Mouse (Mus musculus) MEL (cell line): Measurements from ENCODE around the gene Cd52. TPM values are rescaled to one million over a fixed set of nuclear protein-coding genes. Genes with fewer than 3 reads are reported as not detected.
A peak's percentile ranks its signal among the peaks of the same experiment; 100 is the strongest.

ENCODE experiments used
- DNase-seq: peaks from one replicate; pipeline ENCODE4 v3.0.0; 2011; ENCODE audit warnings: low read depth, low spot score
- H3K27ac ChIP-seq: 2 replicates; pipeline ENCODE4 v1.5.1; 2012; ENCODE audit warnings: low read depth, mild to moderate bottlenecking, control low read depth, low read length, moderate library complexity; ENCODE audit not compliant: control insufficient read depth
- H3K27me3 ChIP-seq, 2 experiments: fragments of 150-350 bp in 1 of 2; sonication (generic) in 1 of 2; 2 replicates each; pipeline ENCODE4 v1.6.1; 2012; ENCODE audit warnings: low read length in 2 of 2, mild to moderate bottlenecking in 2 of 2, improper control_type of control experiment in 1 of 2, moderate library complexity in 1 of 2; ENCODE audit not compliant: insufficient read depth in 2 of 2, control insufficient read depth in 1 of 2
- H3K36me3 ChIP-seq, 2 experiments: 2 replicates each; pipeline ENCODE4 v1.6.1; 2012 to 2014; ENCODE audit warnings: low read length in 2 of 2, improper control_type of control experiment in 1 of 2, inconsistent platforms in 1 of 2, mild to moderate bottlenecking in 1 of 2; ENCODE audit not compliant: insufficient read depth in 2 of 2, control insufficient read depth in 1 of 2
- H3K4me1 ChIP-seq, 2 experiments: fragments of 150-350 bp in 1 of 2; sonication (generic) in 1 of 2; 2 replicates each; pipeline ENCODE4 v1.6.1; 2012; ENCODE audit warnings: low read length in 2 of 2, improper control_type of control experiment in 1 of 2, mild to moderate bottlenecking in 1 of 2; ENCODE audit not compliant: insufficient read depth in 2 of 2, control insufficient read depth in 1 of 2
- H3K4me3 ChIP-seq, 2 experiments: fragments of 150-350 bp in 1 of 2; sonication (generic) in 1 of 2; 2 replicates each; pipeline ENCODE4 v1.5.1; 2012; ENCODE audit warnings: low read depth in 2 of 2, low read length in 2 of 2, mild to moderate bottlenecking in 2 of 2, moderate library complexity in 2 of 2, control low read depth in 1 of 2, improper control_type of control experiment in 1 of 2; ENCODE audit not compliant: control insufficient read depth in 1 of 2, insufficient read depth in 1 of 2
- H3K79me2 ChIP-seq: 2 replicates; pipeline ENCODE4 v1.6.1; 2012; ENCODE audit warnings: mild to moderate bottlenecking, low read length, moderate library complexity; ENCODE audit not compliant: control insufficient read depth, poor library complexity, insufficient read depth
- H3K9ac ChIP-seq: 2 replicates; pipeline ENCODE4 v1.6.1; 2012; ENCODE audit warnings: low read depth, mild to moderate bottlenecking, control low read depth, low read length, moderate library complexity; ENCODE audit not compliant: control insufficient read depth, poor library complexity, severe bottlenecking
- H3K9me3 ChIP-seq: fragments of 150-350 bp; sonication (generic); replicated peaks from 2 replicates; pipeline ENCODE4 v1.6.1; 2012; ENCODE audit warnings: mild to moderate bottlenecking, low read length, improper control_type of control experiment, moderate library complexity; ENCODE audit not compliant: insufficient read depth
- BHLHE40 ChIP-seq: IDR thresholded peaks from 2 replicates; pipeline ENCODE4 v1.6.1; 2012; ENCODE audit warnings: low read depth, mild to moderate bottlenecking, inconsistent platforms, low read length, improper control_type of control experiment, borderline replicate concordance
- CHD1 ChIP-seq: IDR thresholded peaks from 2 replicates; pipeline ENCODE4 v1.6.1; 2012; ENCODE audit warnings: low read depth, mild to moderate bottlenecking, inconsistent platforms, low read length, improper control_type of control experiment
- CHD2 ChIP-seq: IDR thresholded peaks from 2 replicates; pipeline ENCODE4 v1.6.1; 2011; ENCODE audit warnings: low read length, improper control_type of control experiment
- CTCF ChIP-seq, 3 experiments: IDR thresholded peaks in 2 of 3; conservative IDR thresholded peaks in 1 of 3; 2 replicates each; pipeline ENCODE4 v1.5.1; 2011 to 2012; ENCODE audit warnings: low read length in 3 of 3, low read depth in 2 of 3, mild to moderate bottlenecking in 2 of 3, improper control_type of control experiment in 1 of 3, inconsistent platforms in 1 of 3, mixed read lengths in 1 of 3, moderate library complexity in 1 of 3; ENCODE audit not compliant: control insufficient read depth in 1 of 3, insufficient read depth in 1 of 3, poor library complexity in 1 of 3, severe bottlenecking in 1 of 3
- E2F4 ChIP-seq: IDR thresholded peaks from 2 replicates; pipeline ENCODE4 v1.6.1; 2011; ENCODE audit warnings: low read depth, low read length, improper control_type of control experiment, borderline replicate concordance
- ELF1 ChIP-seq: IDR thresholded peaks from 2 replicates; pipeline ENCODE4 v1.6.1; 2014; ENCODE audit warnings: low read depth, mild to moderate bottlenecking, inconsistent platforms, low read length, improper control_type of control experiment, moderate library complexity
- EP300 ChIP-seq, 2 experiments: IDR thresholded peaks; 2 replicates each; pipeline ENCODE4 v1.6.1; 2011; ENCODE audit warnings: improper control_type of control experiment in 2 of 2, low read length in 2 of 2, low read depth in 1 of 2, mild to moderate bottlenecking in 1 of 2
- ETS1 ChIP-seq: IDR thresholded peaks from 2 replicates; pipeline ENCODE4 v1.6.1; 2012; ENCODE audit warnings: low read depth, mild to moderate bottlenecking, inconsistent platforms, low read length, improper control_type of control experiment, moderate library complexity
- GABPA ChIP-seq: IDR thresholded peaks from 2 replicates; pipeline ENCODE4 v1.6.1; 2012; ENCODE audit warnings: low read depth, mild to moderate bottlenecking, inconsistent platforms, low read length, improper control_type of control experiment, moderate library complexity
- GATA1 ChIP-seq: IDR thresholded peaks from 2 replicates; pipeline ENCODE4 v1.6.1; 2011; ENCODE audit warnings: low read depth, low read length, improper control_type of control experiment
- HCFC1 ChIP-seq: IDR thresholded peaks from 2 replicates; pipeline ENCODE4 v1.6.1; 2012; ENCODE audit warnings: low read depth, mild to moderate bottlenecking, inconsistent platforms, low read length, improper control_type of control experiment, moderate library complexity
- JUND ChIP-seq: IDR thresholded peaks from 2 replicates; pipeline ENCODE4 v1.6.1; 2011; ENCODE audit warnings: low read depth, mild to moderate bottlenecking, improper control_type of control experiment, low read length
- KAT2A ChIP-seq: conservative IDR thresholded peaks from 2 replicates; pipeline ENCODE4 v1.6.1; 2012; ENCODE audit warnings: low read depth, low read length, improper control_type of control experiment, inconsistent platforms
- MAFK ChIP-seq: IDR thresholded peaks from 2 replicates; pipeline ENCODE4 v1.6.1; 2011; ENCODE audit warnings: low read depth, mild to moderate bottlenecking, low read length, improper control_type of control experiment, borderline replicate concordance
- MAX ChIP-seq: IDR thresholded peaks from 2 replicates; pipeline ENCODE4 v1.6.1; 2011; ENCODE audit warnings: low read length, improper control_type of control experiment
- MAZ ChIP-seq: IDR thresholded peaks from 2 replicates; pipeline ENCODE4 v1.6.1; 2012; ENCODE audit warnings: low read depth, mild to moderate bottlenecking, inconsistent platforms, low read length, improper control_type of control experiment
- MEF2A ChIP-seq: IDR thresholded peaks from 2 replicates; pipeline ENCODE4 v1.6.1; 2014; ENCODE audit warnings: low read depth, mild to moderate bottlenecking, inconsistent platforms, low read length, improper control_type of control experiment; ENCODE audit not compliant: poor library complexity, insufficient replicate concordance, severe bottlenecking; ENCODE audit errors: extremely low read depth
- MXI1 ChIP-seq: IDR thresholded peaks from 2 replicates; pipeline ENCODE4 v1.6.1; 2011; ENCODE audit warnings: mild to moderate bottlenecking, low read depth, low read length, improper control_type of control experiment
- MYB ChIP-seq: IDR thresholded peaks from 2 replicates; pipeline ENCODE4 v1.6.1; 2011; ENCODE audit warnings: mild to moderate bottlenecking, low read depth, low read length, improper control_type of control experiment
- MYC ChIP-seq: IDR thresholded peaks from 2 replicates; pipeline ENCODE4 v1.6.1; 2011; ENCODE audit warnings: low read depth, mild to moderate bottlenecking, low read length, improper control_type of control experiment, moderate library complexity
- NELFE ChIP-seq: IDR thresholded peaks from 2 replicates; pipeline ENCODE4 v1.6.1; 2011; ENCODE audit warnings: low read depth, low read length, improper control_type of control experiment
- NRF1 ChIP-seq: IDR thresholded peaks from 2 replicates; pipeline ENCODE4 v1.6.1; 2014; ENCODE audit warnings: low read depth, mild to moderate bottlenecking, inconsistent platforms, low read length, improper control_type of control experiment, moderate library complexity; ENCODE audit not compliant: poor library complexity, insufficient read depth, severe bottlenecking
- POLR2AphosphoS2 ChIP-seq: IDR thresholded peaks from 2 replicates; pipeline ENCODE4 v1.6.1; 2011; ENCODE audit warnings: low read length, improper control_type of control experiment
- POLR2AphosphoS5 ChIP-seq: IDR thresholded peaks from 2 replicates; pipeline ENCODE4 v1.6.1; 2012; ENCODE audit warnings: low read depth, borderline replicate concordance, mild to moderate bottlenecking, inconsistent platforms, low read length, moderate library complexity, mixed read lengths
- RAD21 ChIP-seq: IDR thresholded peaks from 2 replicates; pipeline ENCODE4 v1.6.1; 2011; ENCODE audit warnings: mild to moderate bottlenecking, low read depth, low read length, improper control_type of control experiment
- RCOR1 ChIP-seq: IDR thresholded peaks from 2 replicates; pipeline ENCODE4 v1.6.1; 2012; ENCODE audit warnings: low read depth, mild to moderate bottlenecking, inconsistent platforms, low read length, improper control_type of control experiment
- SIN3A ChIP-seq: IDR thresholded peaks from 2 replicates; pipeline ENCODE4 v1.6.1; 2012; ENCODE audit warnings: low read length, improper control_type of control experiment, inconsistent platforms
- SMC3 ChIP-seq: IDR thresholded peaks from 2 replicates; pipeline ENCODE4 v1.6.1; 2011; ENCODE audit warnings: low read depth, low read length, improper control_type of control experiment
- TAL1 ChIP-seq: IDR thresholded peaks from 2 replicates; pipeline ENCODE4 v1.6.1; 2012; ENCODE audit warnings: mild to moderate bottlenecking, inconsistent platforms, low read length, moderate library complexity, mixed read lengths
- UBTF ChIP-seq: IDR thresholded peaks from 2 replicates; pipeline ENCODE4 v1.6.1; 2012; ENCODE audit warnings: low read depth, mild to moderate bottlenecking, inconsistent platforms, low read length, improper control_type of control experiment, moderate library complexity, borderline replicate concordance; ENCODE audit not compliant: insufficient read depth
- USF1 ChIP-seq: IDR thresholded peaks from 2 replicates; pipeline ENCODE4 v1.6.1; 2014; ENCODE audit warnings: low read depth, mild to moderate bottlenecking, inconsistent platforms, low read length, improper control_type of control experiment, moderate library complexity
- USF2 ChIP-seq, 2 experiments: IDR thresholded peaks; 2 replicates each; pipeline ENCODE4 v1.6.1; 2011 to 2012; ENCODE audit warnings: improper control_type of control experiment in 2 of 2, low read length in 2 of 2, borderline replicate concordance in 1 of 2, inconsistent platforms in 1 of 2, low read depth in 1 of 2, mild to moderate bottlenecking in 1 of 2; ENCODE audit not compliant: insufficient read depth in 1 of 2
- ZKSCAN1 ChIP-seq: IDR thresholded peaks from 2 replicates; pipeline ENCODE4 v1.6.1; 2012; ENCODE audit warnings: low read depth, mild to moderate bottlenecking, inconsistent platforms, low read length, improper control_type of control experiment, moderate library complexity
- ZMIZ1 ChIP-seq: IDR thresholded peaks from 2 replicates; pipeline ENCODE4 v1.6.1; 2012; ENCODE audit warnings: low read depth, mild to moderate bottlenecking, inconsistent platforms, low read length, improper control_type of control experiment, moderate library complexity
- ZNF384 ChIP-seq: IDR thresholded peaks from 2 replicates; pipeline ENCODE4 v1.6.1; 2012; ENCODE audit warnings: low read depth, mild to moderate bottlenecking, inconsistent platforms, low read length, improper control_type of control experiment
- polyA plus RNA-seq, 2 experiments: library from polyadenylated mRNA; stranded (reverse) in 1 of 2; unstranded in 1 of 2; fragments of >175 nt in 1 of 2; fragments of >200 nt in 1 of 2; gene quantifications; 2 replicates each; pipeline versions ENCODE4 v1.2.1 to v1.2.4; 2012; ENCODE audit warnings: low replicate concordance in 2 of 2, low read depth in 1 of 2; ENCODE audit not compliant: insufficient read length in 2 of 2, insufficient read depth in 1 of 2, missing spikeins in 1 of 2
- total RNA-seq: library from RNA; depleted of rRNA; stranded (reverse); fragments of 300-350 nt; gene quantifications from 2 replicates; pipeline ENCODE4 v1.2.3, GENCODE M21; 2012

The Cd52 gene
- total and polyA plus RNA-seq, 3 experiments, result 0.86 to 1.3 TPM; not detected in 1

GRCm38 (mm10) chr4:134101979-134102741 is 7.3 kb upstream of the Cd52 start, which contains the start of gene Ubxn11:
TSS of gene Ubxn11 (plus strand) at chr4:134102570.
- H3K36me3 ChIP-seq, result peaks cover 0 to 20% of the 10 kb centered on the region in 2 experiments; a peak in 2 of 4 replicates
- peak within 1 kb of the TSS; percentile 48 for H3K27ac ChIP-seq
- no peaks in the 10 kb centered on the region; the same call in 1 of the 2 replicates for H3K79me2 ChIP-seq
- no peaks in the 10 kb centered on the region for H3K9me3 ChIP-seq
- H3K9ac ChIP-seq, result peak within 1 kb of the TSS; percentile 70
- peak; percentile 97 for DNase-seq
- peak within 1 kb of the TSS; percentile 71 to 90 for H3K4me3 ChIP-seq
- peaks cover 16 to 27% of the 10 kb centered on the region in 2 experiments for H3K4me1 ChIP-seq
- no peaks in the 10 kb centered on the region for H3K27me3 ChIP-seq
- TF ChIP-seq POLR2AphosphoS5 (no peak), POLR2AphosphoS2 (no peak), NRF1 (peak; percentile 32; the same call in 1 of the 2 replicates), UBTF (no peak), HCFC1 (peak; percentile 98), TAL1 (no peak), MEF2A (no peak), USF2 (IDR thresholded peaks at IDR 0.05; ENCODE audit: borderline replicate concordance in 1 of 2, insufficient read depth in 1 of 2, low read depth in 1 of 2, low read length in 2 of 2) (no peak), EP300 (IDR thresholded peaks at IDR 0.05; ENCODE audit: low read depth in 1 of 2, low read length in 2 of 2) (no peak), RAD21 (no peak), ELF1 (peak; percentile 71), KAT2A (peak; percentile 88), RCOR1 (no peak), ZMIZ1 (no peak; the same call in 1 of the 2 replicates), GABPA (no peak), ETS1 (no peak), MAZ (no peak), MAFK (no peak; the same call in 1 of the 2 replicates), MXI1 (peak; percentile 98), SIN3A (peak; percentile 97), ZNF384 (no peak; the same call in 1 of the 2 replicates), CTCF (IDR thresholded peaks at IDR 0.05 in 2 of 3, conservative IDR thresholded peaks at IDR 0.05 in 1 of 3; ENCODE audit: control insufficient read depth in 1 of 3, insufficient read depth in 1 of 3, low read depth in 2 of 3, low read length in 3 of 3, poor library complexity in 1 of 3, severe bottlenecking in 1 of 3) (no peak), CHD1 (no peak), JUND (no peak), SMC3 (no peak), ZKSCAN1 (no peak), NELFE (peak; percentile 79), MYC (peak; percentile 71; the same call in 1 of the 2 replicates), GATA1 (no peak), MAX (0 out of 2 replicates have a peak, but pooled peaks have one; percentile 51), BHLHE40 (peak; percentile 98), MYB (no peak), USF1 (peak; percentile 76), CHD2 (peak; percentile 79), E2F4 (no peak)
